Mouse (Mus musculus): ENCODE measurements around the gene Ell. TPM values are rescaled to one million over a fixed set of nuclear protein-coding genes. Genes with fewer than 3 reads are reported as not detected.

Ell gene
- polyA plus RNA-seq, 1 experiment from 2014 or later: 13.5 TPM

DNA sequence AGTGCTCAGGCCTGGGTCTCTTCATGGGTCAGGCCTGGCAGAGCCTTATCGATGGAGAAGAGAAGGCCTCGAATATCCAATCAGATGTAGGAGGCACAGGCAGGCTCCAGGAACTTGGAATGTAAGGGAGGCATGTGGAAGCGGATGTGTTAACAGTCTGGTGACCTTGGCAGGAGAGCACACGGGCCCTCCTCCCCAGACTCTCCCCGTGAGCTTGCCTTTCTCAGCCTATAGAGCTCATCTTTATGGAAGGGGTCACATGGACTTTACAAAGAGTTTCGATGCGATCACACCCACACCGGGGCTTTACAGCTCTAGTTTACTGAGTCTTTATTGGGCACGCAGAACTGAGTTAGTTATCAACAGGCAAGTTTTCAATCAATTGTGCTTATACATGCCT, 99.5 kb downstream of the Ell start:
- no peak for DNase-seq (ENCODE audit: low spot score)

Other genes with a start within 250 kb of the Ell start
- gene Ddx49, start 237.0 kb upstream of the Ell start, polyA plus RNA-seq (2015; fragmentation: Nextera tagmentation; extraction: Ambion mirVana): 53.6 and 58.1 TPM in 2 replicates
- 314 and 316 TPM in 2 replicates for gene Cope, start 236.9 kb upstream of the Ell start, polyA plus RNA-seq (2015; fragmentation: Nextera tagmentation; extraction: Ambion mirVana)
- gene Cers1, start 223.7 kb upstream of the Ell start, polyA plus RNA-seq (2015; fragmentation: Nextera tagmentation; extraction: Ambion mirVana): 0.19 and 0.40 TPM in 2 replicates
- 0.13 TPM in 1 of 2 replicates, not detected in the other for gene Gdf1, start 209.6 kb upstream of the Ell start, polyA plus RNA-seq (2015; fragmentation: Nextera tagmentation; extraction: Ambion mirVana)
- 16.4 and 22.6 TPM in 2 replicates for gene Upf1, start 186.2 kb upstream of the Ell start, polyA plus RNA-seq (2015; fragmentation: Nextera tagmentation; extraction: Ambion mirVana)
- 1.6 and 2.2 TPM in 2 replicates for gene Comp, start 165.9 kb upstream of the Ell start, polyA plus RNA-seq (2015; fragmentation: Nextera tagmentation; extraction: Ambion mirVana)
- gene Crtc1, start 99.9 kb upstream of the Ell start, polyA plus RNA-seq (2015; fragmentation: Nextera tagmentation; extraction: Ambion mirVana): 7.4 and 8.0 TPM in 2 replicates
- 8.0 and 8.4 TPM in 2 replicates for gene Klhl26, start 62.5 kb upstream of the Ell start, polyA plus RNA-seq (2015; fragmentation: Nextera tagmentation; extraction: Ambion mirVana)
- 0.09 and 0.10 TPM in 2 replicates for gene Tmem59l, start 52.1 kb upstream of the Ell start, polyA plus RNA-seq (2015; fragmentation: Nextera tagmentation; extraction: Ambion mirVana)
- gene Crlf1, start 46.3 kb upstream of the Ell start, polyA plus RNA-seq (2015; fragmentation: Nextera tagmentation; extraction: Ambion mirVana): 0.10 and 0.27 TPM in 2 replicates
- gene Rex1bd, start 32.7 kb upstream of the Ell start, polyA plus RNA-seq (2015; fragmentation: Nextera tagmentation; extraction: Ambion mirVana): 170 and 181 TPM in 2 replicates
- 1,327 and 1,441 TPM in 2 replicates for gene Uba52, start 28.7 kb upstream of the Ell start, polyA plus RNA-seq (2015; fragmentation: Nextera tagmentation; extraction: Ambion mirVana)
- gene Fkbp8, start 11.7 kb upstream of the Ell start, polyA plus RNA-seq (2015; fragmentation: Nextera tagmentation; extraction: Ambion mirVana): 309 and 319 TPM in 2 replicates
- 66.8 and 68.6 TPM in 2 replicates for gene Kxd1, start 11.5 kb upstream of the Ell start, polyA plus RNA-seq (2015; fragmentation: Nextera tagmentation; extraction: Ambion mirVana)
- 78.9 and 88.4 TPM in 2 replicates for gene Isyna1, start 54.9 kb downstream of the Ell start, polyA plus RNA-seq (2015; fragmentation: Nextera tagmentation; extraction: Ambion mirVana)
- 135 and 142 TPM in 2 replicates for gene Ssbp4, start 69.4 kb downstream of the Ell start, polyA plus RNA-seq (2015; fragmentation: Nextera tagmentation; extraction: Ambion mirVana)
- gene Lrrc25, start 76.7 kb downstream of the Ell start, polyA plus RNA-seq (2015; fragmentation: Nextera tagmentation; extraction: Ambion mirVana): 4.7 and 5.8 TPM in 2 replicates
- gene Gdf15, start 93.0 kb downstream of the Ell start, polyA plus RNA-seq (2015; fragmentation: Nextera tagmentation; extraction: Ambion mirVana): 1.2 and 1.4 TPM in 2 replicates
- 33.2 and 43.0 TPM in 2 replicates for gene Pgpep1, start 120.9 kb downstream of the Ell start, polyA plus RNA-seq (2015; fragmentation: Nextera tagmentation; extraction: Ambion mirVana)
- 333 and 377 TPM in 2 replicates for gene Lsm4, start 133.8 kb downstream of the Ell start, polyA plus RNA-seq (2015; fragmentation: Nextera tagmentation; extraction: Ambion mirVana)
- gene Jund, start 159.5 kb downstream of the Ell start, polyA plus RNA-seq (2015; fragmentation: Nextera tagmentation; extraction: Ambion mirVana): 85.7 and 111 TPM in 2 replicates
- 0.04 and 0.06 TPM in 2 replicates for gene Iqcn, start 164.0 kb downstream of the Ell start, polyA plus RNA-seq (2015; fragmentation: Nextera tagmentation; extraction: Ambion mirVana)
- 0.29 and 0.32 TPM in 2 replicates for gene Gm3336, start 179.1 kb downstream of the Ell start, polyA plus RNA-seq (2015; fragmentation: Nextera tagmentation; extraction: Ambion mirVana)
- gene Pde4c, start 184.3 kb downstream of the Ell start, polyA plus RNA-seq (2015; fragmentation: Nextera tagmentation; extraction: Ambion mirVana): 0.28 and 0.35 TPM in 2 replicates
- 7.0 and 8.0 TPM in 2 replicates for gene Rab3a, start 215.2 kb downstream of the Ell start, polyA plus RNA-seq (2015; fragmentation: Nextera tagmentation; extraction: Ambion mirVana)
- gene Mpv17l2, start 221.5 kb downstream of the Ell start, polyA plus RNA-seq (2015; fragmentation: Nextera tagmentation; extraction: Ambion mirVana): 54.3 and 54.4 TPM in 2 replicates
- gene Pik3r2, start 237.3 kb downstream of the Ell start, polyA plus RNA-seq (2015; fragmentation: Nextera tagmentation; extraction: Ambion mirVana): 35.1 and 38.6 TPM in 2 replicates

Measured in thymus, postnatal 0 days (tissue).